Mouse (Mus musculus) olfactory bulb, adult 2 months (tissue): Measurements from ENCODE around the gene Apobec3. TPM values are rescaled to one million over a fixed set of nuclear protein-coding genes. Genes with fewer than 3 reads are reported as not detected.

Experiments used
- H3K27ac ChIP-seq: fragments of 200-500 bp; 2 replicates; pipeline ENCODE4 v1.5.1; 2012; ENCODE audit warnings: low read depth, low read length; ENCODE audit not compliant: insufficient read depth
- H3K4me1 ChIP-seq: fragments of 200-500 bp; 2 replicates; pipeline ENCODE4 v1.6.1; 2012; ENCODE audit warnings: low read length; ENCODE audit not compliant: control insufficient read depth, insufficient read depth
- H3K4me3 ChIP-seq: fragments of 200-500 bp; 2 replicates; pipeline ENCODE4 v1.5.1; 2012; ENCODE audit warnings: mild to moderate bottlenecking, low read depth, low read length, moderate library complexity; ENCODE audit not compliant: insufficient read depth
- CTCF ChIP-seq: fragments of 200-500 bp; IDR thresholded peaks from 2 replicates; pipeline ENCODE4 v1.5.1; 2012; ENCODE audit warnings: low read depth, mild to moderate bottlenecking, low read length, moderate library complexity; ENCODE audit not compliant: insufficient read depth
- POLR2A ChIP-seq: fragments of 200-500 bp; IDR thresholded peaks from 2 replicates; pipeline ENCODE4 v1.6.1; 2012; ENCODE audit warnings: mild to moderate bottlenecking, low read depth, low read length, moderate library complexity; ENCODE audit not compliant: insufficient read depth
- WGBS: fragments of 180-500 bp; shearing (Covaris S2); methylation state at CpG from one replicate; pipeline ENCODE4 v1.1.7; 2018; 5-methylcytosine and 5-hydroxymethylcytosine counted together
- polyA plus RNA-seq: library from polyadenylated mRNA; stranded (reverse); fragments of >200 nt; gene quantifications from 2 replicates; pipeline ENCODE4 v1.2.4, GENCODE M21; 2012; ENCODE audit warnings: low replicate concordance; ENCODE audit not compliant: missing spikeins, insufficient read depth, insufficient read length

Gene Apobec3
- polyA plus RNA-seq, 1 experiment: not detected

- peak overlapping the region; percentile 28 for H3K4me3 ChIP-seq
Measured at GRCm38 (mm10) chr15:79950250-79951025, 59.0 kb downstream of the Apobec3 start.

GRCm38 (mm10) chr15:79951226-79951625 lies 59.8 kb downstream of the Apobec3 start:
- TF ChIP-seq CTCF (no peak), POLR2A (no peak)
- WGBS: 87% methylated on average over 6 of the region's 6 CpGs
- H3K4me1 ChIP-seq: peaks cover 27% of the 10 kb centered on the region
- no peak overlapping the region for H3K27ac ChIP-seq
- no peak overlapping the region for H3K4me3 ChIP-seq

More at GRCm38 (mm10) chr15:79950250-79951025, 59.0 kb downstream of the Apobec3 start:
- TF ChIP-seq CTCF: peak; percentile 33; the same call in 1 of the 2 replicates
- no peak for TF ChIP-seq POLR2A
- Histone ChIP-seq H3K4me1 (peaks cover 27% of the 10 kb centered on the region), H3K27ac (peak overlapping the region; percentile 37; the same call in 1 of the 2 replicates)
- 6% methylated on average over 24 of the region's 24 CpGs for WGBS

DNA sequence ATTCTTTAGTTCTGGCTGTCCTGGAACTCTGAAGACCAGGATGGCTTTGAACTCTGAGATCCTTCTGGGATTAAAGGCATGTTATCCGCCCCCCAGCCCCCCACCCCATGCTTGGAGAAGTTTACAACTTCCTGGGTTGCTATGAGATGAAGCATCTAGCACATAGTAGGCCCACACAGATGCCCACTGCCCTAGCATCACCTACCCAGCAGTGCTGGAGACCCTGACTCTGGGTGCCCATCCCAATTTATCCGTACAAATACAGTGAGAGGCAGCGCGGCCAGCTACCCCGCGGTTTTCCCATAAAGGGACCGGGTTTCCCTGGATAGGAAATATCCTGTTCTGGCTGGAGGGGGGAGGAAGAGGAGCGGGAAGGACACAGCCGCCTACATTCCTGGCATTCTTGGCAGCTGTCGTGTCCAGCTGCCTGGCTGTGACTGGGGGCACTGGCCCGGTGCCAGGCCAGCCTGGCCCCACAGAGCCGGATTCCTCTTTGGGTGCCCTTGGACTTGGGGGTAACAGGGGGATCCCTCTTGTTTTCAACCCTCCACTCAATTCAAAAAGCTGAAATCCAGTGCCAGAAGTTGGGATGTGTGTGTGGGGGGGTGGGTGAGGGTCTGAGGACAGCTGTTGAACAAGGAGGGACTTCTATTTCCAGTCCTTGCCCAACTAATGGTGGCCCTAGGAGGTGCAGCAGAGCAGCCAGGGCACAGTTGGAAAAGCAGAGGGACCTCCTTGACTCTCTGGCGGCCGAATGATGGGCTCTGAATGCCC lies 60.5 kb downstream of the Apobec3 start:
- Histone ChIP-seq H3K4me1 (peaks cover 30% of the 10 kb centered on the region), H3K27ac (no peak overlapping the region), H3K4me3 (no peak overlapping the region)
- 57% methylated on average over 14 of the region's 14 CpGs for WGBS
- no peak for TF ChIP-seq CTCF
- TF ChIP-seq POLR2A: no peak

GRCm38 (mm10) chr15:79952504-79953231 lies 61.2 kb downstream of the Apobec3 start:
- WGBS: 61% methylated on average over 11 of the region's 11 CpGs
- H3K27ac ChIP-seq: no peak overlapping the region
- peaks cover 30% of the 10 kb centered on the region for H3K4me1 ChIP-seq
- TF ChIP-seq POLR2A (no peak), CTCF (no peak)
- no peak overlapping the region for H3K4me3 ChIP-seq

DNA sequence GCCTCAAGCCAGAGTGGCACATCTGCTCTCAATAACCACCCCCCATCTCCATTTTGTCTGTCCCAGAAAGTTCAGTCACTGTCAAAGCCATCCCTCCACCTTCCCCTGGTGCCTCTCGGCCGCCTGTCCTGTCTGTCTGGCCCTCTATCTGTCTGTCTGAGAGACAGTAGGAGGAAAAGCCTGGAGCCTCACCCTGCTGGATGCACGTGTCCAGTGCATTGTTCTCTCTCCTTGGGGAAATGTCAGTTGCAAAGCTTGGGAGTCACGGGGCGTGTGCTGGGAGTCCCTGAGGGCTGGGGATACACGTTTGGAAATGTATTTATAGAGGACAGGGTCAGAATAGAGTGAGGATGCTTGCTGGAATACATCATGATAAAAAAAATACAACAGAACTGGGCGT lies 62.0 kb downstream of the Apobec3 start:
- TF ChIP-seq CTCF: no peak
- no peak for TF ChIP-seq POLR2A

DNA sequence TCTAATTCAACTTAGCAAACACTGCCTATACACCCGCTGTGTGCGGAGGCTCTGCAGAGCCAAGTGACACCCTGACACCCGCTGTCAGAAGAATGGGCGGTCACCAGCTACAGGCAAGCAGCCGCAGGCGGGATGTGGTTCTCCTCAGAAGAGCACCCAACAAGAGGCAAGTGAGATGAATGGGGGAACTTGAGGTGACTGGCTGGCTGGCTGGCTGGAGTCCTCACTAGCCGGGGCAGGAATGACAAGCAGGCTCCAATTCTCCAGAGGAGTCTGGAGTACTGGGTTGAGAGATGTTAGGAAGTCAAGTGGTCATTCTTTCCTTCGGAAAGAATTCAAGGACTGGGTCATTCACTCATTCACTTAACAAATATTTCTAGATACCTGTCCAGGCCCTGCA lies 65.1 kb downstream of the Apobec3 start:
- H3K27ac ChIP-seq: no peak overlapping the region
- H3K4me1 ChIP-seq: peaks cover 20% of the 10 kb centered on the region
- no peak for TF ChIP-seq POLR2A
- TF ChIP-seq CTCF: no peak
- WGBS: 64% methylated on average over 8 of the region's 8 CpGs
- no peak overlapping the region for H3K4me3 ChIP-seq

More for the DNA sequence above, 62.0 kb downstream of the Apobec3 start:
- H3K27ac ChIP-seq: no peak overlapping the region
- peaks cover 30% of the 10 kb centered on the region for H3K4me1 ChIP-seq
- no peak overlapping the region for H3K4me3 ChIP-seq
- 88% methylated on average over 7 of the region's 7 CpGs for WGBS

GRCm38 (mm10) chr15:79958418-79958817 lies 67.0 kb downstream of the Apobec3 start:
- H3K27ac ChIP-seq: no peak overlapping the region
- H3K4me1 ChIP-seq: peaks cover 18% of the 10 kb centered on the region
- no peak overlapping the region for H3K4me3 ChIP-seq
- TF ChIP-seq CTCF: no peak
- TF ChIP-seq POLR2A: no peak
- WGBS: 53% methylated on average over 3 of the region's 3 CpGs

- TF ChIP-seq CTCF (no peak), POLR2A (no peak)
- no peak overlapping the region for H3K4me3 ChIP-seq
- H3K27ac ChIP-seq: no peak overlapping the region
- 80% methylated on average over 9 of the region's 9 CpGs for WGBS
- peaks cover 17% of the 10 kb centered on the region for H3K4me1 ChIP-seq
Measured at GRCm38 (mm10) chr15:79961366-79961921, 70.0 kb downstream of the Apobec3 start.
